Mouse (Mus musculus) thymus, adult 2 months (tissue): Measurements from ENCODE around the gene 1110032A03Rik.

Source experiments
- CTCF ChIP-seq: fragments of 200-500 bp; IDR thresholded peaks from 2 replicates; pipeline ENCODE4 v1.5.1; 2012; ENCODE audit warnings: mild to moderate bottlenecking, control low read depth, low read length, moderate library complexity, borderline replicate concordance; ENCODE audit not compliant: control insufficient read depth, poor library complexity, insufficient read depth; ENCODE audit errors: extremely low read depth
- POLR2A ChIP-seq: fragments of 200-500 bp; IDR thresholded peaks from 2 replicates; pipeline ENCODE4 v1.6.1; 2012; ENCODE audit warnings: mild to moderate bottlenecking, low read length, control low read depth, moderate library complexity; ENCODE audit not compliant: control insufficient read depth, poor library complexity, insufficient read depth; ENCODE audit errors: extremely low read depth

- TF ChIP-seq POLR2A (no peak), CTCF (no peak)
These were observed 1.3 kb downstream of the 1110032A03Rik start for GRCm38 (mm10) chr9:50774026-50774462.
